Mouse (Mus musculus) spleen, adult 2 months (tissue): Measurements from ENCODE around the gene Ism1.

Source experiments
- CTCF ChIP-seq: fragments of 200-500 bp; IDR thresholded peaks from 2 replicates; pipeline ENCODE4 v1.5.1; 2011; ENCODE audit warnings: mild to moderate bottlenecking, inconsistent platforms; ENCODE audit not compliant: insufficient read depth, insufficient read length, insufficient replicate concordance; ENCODE audit errors: extremely low read depth
- POLR2A ChIP-seq: fragments of 200-500 bp; IDR thresholded peaks from 2 replicates; pipeline ENCODE4 v1.6.1; 2011; ENCODE audit warnings: low read depth, low read length, inconsistent platforms

GRCm38 (mm10) chr2:139728060-139728459 is 50.1 kb downstream of the Ism1 start:
- no peak for TF ChIP-seq CTCF
- TF ChIP-seq POLR2A, result no peak
